Mouse (Mus musculus) left cerebral cortex, adult 2 months (tissue): Measurements from ENCODE around the gene Gm10642. TPM values are rescaled to one million over a fixed set of nuclear protein-coding genes. Genes with fewer than 3 reads are reported as not detected.

Source experiments
- DNase-seq, 2 experiments: peaks; one replicate each; pipeline ENCODE4 v3.0.0; 2021 to 2022; ENCODE audit warnings: low spot score in 2 of 2, mixed read lengths in 1 of 2; ENCODE audit errors: extremely low spot score in 1 of 2
- H3K27ac ChIP-seq: fragments of 200-600 bp; 2 replicates; pipeline ENCODE4 v1.8.1; 2022
- H3K4me3 ChIP-seq: fragments of 200-600 bp; 2 replicates; pipeline ENCODE4 v1.8.1; 2022
- CTCF ChIP-seq: fragments of 200-600 bp; IDR thresholded peaks from 2 replicates; pipeline ENCODE4 v1.8.1; 2022; ENCODE audit warnings: antibody characterized with exemption, mild to moderate bottlenecking, moderate library complexity
- intact Hi-C: fragments of 180-260 bp; cut with DNase I; formaldehyde crosslinking; loops from one replicate; pipeline ENCODE4 v1.15.1; 2025
- long read RNA-seq, 2 experiments: library from polyadenylated mRNA; stranded (forward); transcript quantifications; one replicate each; pipeline ENCODE4 v2.0.0; 2021; ENCODE audit warnings: borderline mapping rate in 2 of 2
- total RNA-seq, 2 experiments: library from RNA; stranded (reverse); gene quantifications; 2 replicates each; pipeline ENCODE4 v1.2.3; 2021

The Gm10642 gene
- total RNA-seq, result 1 to 10 TPM; 1.5 to 1.6 TPM
- long read RNA-seq, experiment 1, result 0 reads
- long read RNA-seq, experiment 2, partial matches to known transcripts, result 0 of 1 reads
- long read RNA-seq, experiment 2, other reads (novel, unspliced or antisense), result 0 of 1 reads

DNA sequence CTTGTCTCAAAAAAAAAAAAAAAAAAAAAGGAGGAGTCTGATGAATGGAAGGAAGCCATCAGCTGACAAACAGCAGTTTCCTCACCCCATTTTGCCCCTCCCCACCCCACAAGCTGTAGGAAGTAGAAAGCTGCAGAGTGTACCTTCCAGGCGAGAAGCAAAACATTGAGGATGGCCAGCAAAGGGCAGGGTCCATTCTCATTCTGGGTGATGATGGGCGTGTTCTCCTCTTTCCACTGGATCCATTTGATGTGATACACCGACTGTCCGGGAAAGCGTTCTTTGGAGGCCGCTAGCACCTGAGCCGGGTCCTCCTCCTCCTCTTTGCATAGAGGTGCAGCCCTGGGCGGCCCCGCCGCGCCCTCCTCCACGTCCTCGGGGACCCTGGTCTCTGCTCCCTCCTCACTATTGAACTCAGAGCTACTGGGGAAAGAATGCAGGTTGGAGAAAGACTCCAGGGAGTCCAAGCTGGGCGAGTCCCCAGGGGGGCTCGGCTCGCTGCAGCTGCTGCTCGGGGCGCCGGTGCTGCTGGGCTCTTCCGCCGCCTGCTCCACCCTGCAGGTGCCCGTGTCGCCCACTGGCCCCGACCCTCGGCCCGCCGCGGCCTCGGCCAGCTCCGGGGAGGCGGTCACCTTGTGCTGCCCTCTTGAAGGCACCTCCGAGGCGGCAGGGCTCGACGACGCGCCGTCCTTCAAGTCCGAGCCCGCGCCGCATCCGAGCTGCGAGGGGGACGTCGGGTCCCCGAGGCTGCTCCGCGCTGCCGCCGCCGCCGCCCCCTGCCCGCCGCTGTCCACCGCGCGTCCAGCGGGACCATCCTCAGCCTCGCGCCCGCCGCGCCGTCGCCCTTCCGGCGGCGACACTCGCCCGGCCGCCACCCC lies at the start of gene Gm10642:
Gene Gm10642, plus strand, starts transcription at position 122 of the 878 bp plus-strand sequence.
- intact Hi-C loops, result loop anchor here (1.0 to 5.0 kb wide), 4 partner anchors 22 to 421 kb away; partner anchors contain the start of genes Adam10 and Sltm
- peak within 1 kb of the TSS; percentile 97 for H3K27ac ChIP-seq
- no peak for TF ChIP-seq CTCF
- H3K4me3 ChIP-seq, result peak within 1 kb of the TSS; percentile 97
- DNase-seq, result peak; percentile 50 to 53

DNA sequence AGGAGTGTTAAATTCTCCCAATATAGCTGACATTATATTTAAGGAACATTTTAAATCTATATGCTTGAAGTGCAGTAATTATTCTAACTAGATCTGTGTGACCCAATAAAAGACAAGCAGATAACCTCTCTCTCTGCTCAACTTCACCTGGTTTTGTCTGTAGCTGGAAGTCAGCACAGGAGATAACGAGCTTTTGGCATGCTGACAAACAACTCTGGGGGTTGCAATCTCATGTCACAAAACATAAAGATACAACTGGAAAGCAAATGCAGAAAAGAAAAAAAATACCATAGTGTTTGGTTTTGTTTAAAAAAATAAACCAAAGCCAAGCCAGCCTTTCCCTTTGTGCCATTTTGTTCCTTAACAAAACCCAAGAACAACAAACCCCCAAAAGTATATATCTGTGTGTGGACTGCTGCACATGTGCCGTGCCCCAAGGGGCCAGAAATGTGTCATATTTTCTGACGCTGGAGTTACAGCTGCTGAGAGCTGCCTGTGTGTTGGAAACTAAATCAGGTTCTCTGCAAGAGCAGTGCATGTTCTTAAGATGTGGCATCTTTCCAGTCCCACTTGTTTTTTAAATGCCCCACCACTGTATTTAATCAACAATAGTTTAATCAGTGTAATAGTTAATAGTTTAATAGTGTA lies 44.9 kb upstream of the Gm10642 start:
- intact Hi-C loops, result no loop called here
- TF ChIP-seq CTCF, result no peak
- H3K4me3 ChIP-seq, result no peak overlapping the region
- no peak overlapping the region for H3K27ac ChIP-seq
- DNase-seq, result no peak

DNA sequence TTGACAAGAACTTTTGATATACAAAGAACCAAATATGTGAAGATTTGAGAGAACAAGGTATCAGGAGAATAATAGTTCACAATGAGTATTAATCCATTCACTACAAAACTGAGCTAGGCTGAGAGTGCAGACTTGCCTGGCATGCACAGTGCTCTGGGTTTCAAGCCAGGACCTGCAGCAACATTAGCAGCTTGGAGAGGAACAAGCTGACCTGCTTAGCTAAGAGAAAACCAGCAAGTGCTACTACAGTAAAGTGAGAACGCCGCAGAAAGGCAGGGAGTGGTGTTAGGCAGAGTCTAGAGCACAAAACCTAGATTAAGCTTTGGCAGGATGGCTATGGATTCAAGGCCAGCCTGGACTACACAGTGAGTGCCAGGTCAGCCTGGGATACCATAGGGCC lies 26.3 kb upstream of the Gm10642 start:
- DNase-seq, result no peak
- H3K27ac ChIP-seq, result no peak overlapping the region
- intact Hi-C loops, result no loop called here
- no peak for TF ChIP-seq CTCF
- no peak overlapping the region for H3K4me3 ChIP-seq

DNA sequence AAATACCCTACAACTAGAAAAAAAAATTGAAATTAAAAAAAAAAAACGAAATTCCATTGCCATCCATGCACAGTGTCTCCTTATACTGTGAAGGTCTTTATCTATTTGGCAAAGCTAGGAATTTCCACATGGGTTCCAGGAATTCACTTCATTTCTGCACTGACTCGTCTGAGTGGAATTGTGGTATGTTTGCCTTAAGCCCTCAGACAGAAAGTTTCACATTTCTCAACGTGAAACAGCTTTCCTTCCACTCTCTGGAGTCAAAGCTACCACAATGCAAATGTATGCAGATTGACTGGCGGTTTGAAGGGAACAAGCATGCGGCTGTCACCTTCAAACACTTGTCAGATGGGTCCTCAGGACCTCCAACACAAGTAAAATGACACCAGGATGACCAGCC lies 24.4 kb upstream of the Gm10642 start:
- DNase-seq, result no peak
- Histone ChIP-seq H3K27ac (no peak overlapping the region), H3K4me3 (no peak overlapping the region)
- no peak for TF ChIP-seq CTCF
- intact Hi-C loops, result no loop called here

DNA sequence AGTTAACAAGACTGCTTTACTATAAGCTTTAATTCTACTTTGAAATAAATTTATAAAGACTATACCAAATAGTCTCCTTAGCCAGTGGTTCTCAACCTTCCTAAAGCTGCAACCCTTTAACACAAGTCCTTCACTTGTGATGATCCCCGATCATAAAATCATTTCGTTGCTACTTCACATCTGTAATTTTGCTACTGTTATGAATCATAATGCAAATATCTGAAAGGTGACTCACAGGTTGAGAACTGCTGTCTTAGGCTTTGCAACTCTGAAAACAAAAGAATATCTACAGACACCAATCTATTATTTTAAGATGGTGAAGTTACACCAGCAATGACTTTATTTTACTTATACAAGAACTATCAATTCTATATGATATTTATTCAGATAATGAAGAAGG lies 19.3 kb upstream of the Gm10642 start:
- TF ChIP-seq CTCF, result no peak
- H3K4me3 ChIP-seq, result no peak overlapping the region
- no peak overlapping the region for H3K27ac ChIP-seq
- no peak for DNase-seq
- intact Hi-C loops, result no loop called here

DNA sequence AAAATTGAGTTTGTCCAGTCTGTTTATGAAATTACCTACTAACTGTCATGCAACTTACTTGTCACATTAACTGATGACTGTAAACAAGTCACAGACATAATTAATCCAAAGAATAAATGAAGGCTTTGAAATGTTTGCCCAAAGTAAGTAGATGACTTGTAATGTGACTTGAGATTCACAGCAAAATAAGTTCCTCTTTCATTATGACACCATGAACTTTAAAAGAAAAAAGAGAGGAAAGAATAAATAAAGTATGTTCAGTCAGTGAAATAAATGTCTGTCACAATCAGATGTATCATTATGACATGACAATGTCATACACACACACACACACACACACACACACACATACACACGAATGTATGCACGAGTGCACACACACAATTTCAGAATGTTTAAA lies 5.8 kb upstream of the Gm10642 start:
- Histone ChIP-seq H3K27ac (no peak overlapping the region), H3K4me3 (no peak overlapping the region)
- TF ChIP-seq CTCF, result no peak
- no peak for DNase-seq
- intact Hi-C loops, result no loop called here

DNA sequence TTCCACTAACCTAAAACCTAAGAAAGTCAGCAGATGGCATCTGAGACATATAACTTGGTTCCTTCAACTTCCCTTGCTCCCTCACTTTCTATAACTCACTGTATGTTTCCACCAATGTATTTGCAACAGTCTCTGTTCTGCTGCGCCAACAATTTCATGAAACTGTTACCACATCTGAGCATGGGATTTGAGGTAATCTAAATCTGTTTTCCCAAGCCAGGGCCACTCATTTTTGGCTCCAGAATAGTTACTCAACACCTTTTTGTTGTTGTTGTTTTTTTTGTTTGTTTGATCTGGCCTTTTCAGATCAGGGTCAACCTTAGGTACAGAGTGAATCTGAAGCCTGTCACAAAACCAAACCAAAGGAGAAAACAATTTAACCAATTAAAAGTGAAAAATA lies 5.1 kb upstream of the Gm10642 start:
- no peak for TF ChIP-seq CTCF
- no peak for DNase-seq
- intact Hi-C loops, result no loop called here
- Histone ChIP-seq H3K4me3 (no peak overlapping the region), H3K27ac (no peak overlapping the region)

DNA sequence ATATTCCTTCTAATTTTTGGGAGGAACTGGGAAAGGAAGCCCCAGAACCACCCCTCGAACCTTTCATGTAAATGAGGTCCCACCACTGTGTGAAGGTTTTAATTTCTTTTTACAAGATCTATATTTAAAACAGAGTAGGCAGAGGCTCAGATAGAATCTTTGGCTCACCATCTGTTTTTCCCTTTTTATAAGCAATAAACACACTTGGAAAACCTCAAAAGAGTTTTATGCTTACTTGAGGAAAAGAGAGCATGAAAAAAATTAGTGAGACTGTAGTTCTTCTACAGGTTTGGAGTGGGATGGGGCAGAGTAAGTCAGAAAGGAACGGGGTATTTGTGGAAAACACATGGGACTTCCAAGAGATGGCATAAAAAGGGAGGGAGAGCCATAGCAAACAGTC lies 3.8 kb upstream of the Gm10642 start:
- H3K27ac ChIP-seq, result no peak overlapping the region
- no peak for DNase-seq
- TF ChIP-seq CTCF, result no peak
- intact Hi-C loops, result no loop called here
- H3K4me3 ChIP-seq, result peak overlapping the region; percentile 2; the same call in 1 of the 2 replicates

DNA sequence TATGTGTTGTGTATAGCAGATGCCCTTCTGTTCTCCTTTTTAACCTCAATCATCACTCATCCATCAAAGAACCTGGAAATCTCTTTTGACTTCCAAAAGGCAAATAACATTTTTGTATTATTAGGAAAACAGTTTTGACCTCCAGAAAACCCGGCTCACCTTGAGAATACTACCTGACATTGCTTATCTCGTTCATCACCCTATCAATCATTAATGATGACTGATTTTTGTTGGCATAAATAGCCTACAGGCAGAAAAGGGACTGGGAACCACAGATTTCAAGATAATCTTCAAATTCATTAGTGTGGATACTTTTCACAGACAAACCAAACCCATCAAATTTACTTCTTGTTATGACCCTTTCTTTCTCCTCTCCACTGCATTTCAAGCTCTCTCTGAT lies 2.2 kb upstream of the Gm10642 start:
- intact Hi-C loops, result no loop called here

DNA sequence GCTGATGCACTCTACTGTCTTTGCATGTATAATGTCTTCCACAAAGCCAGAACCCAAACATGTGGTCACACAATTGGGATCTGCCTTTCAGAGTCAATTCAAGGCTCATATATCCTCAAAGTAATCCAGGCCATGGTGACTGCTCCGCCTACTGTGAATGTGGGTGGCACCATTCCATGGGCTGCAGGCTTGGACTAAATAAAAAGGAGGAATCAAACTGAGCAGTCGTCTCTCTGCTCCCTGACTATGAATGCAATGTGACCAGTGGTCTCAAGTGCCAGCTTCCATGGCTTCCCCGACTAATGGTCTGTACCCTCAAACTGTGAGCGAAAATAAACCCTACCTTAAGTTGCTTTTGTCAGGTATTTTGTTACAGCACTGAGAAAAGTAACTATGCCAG lies 1.6 kb upstream of the Gm10642 start:
- DNase-seq, result no peak
- Histone ChIP-seq H3K4me3 (peak overlapping the region; percentile 97), H3K27ac (no peak overlapping the region)
- intact Hi-C loops, result no loop called here
- TF ChIP-seq CTCF, result no peak

More for the DNA sequence above, 2.2 kb upstream of the Gm10642 start:
- Histone ChIP-seq H3K4me3 (peak overlapping the region; percentile 97), H3K27ac (no peak overlapping the region)
- TF ChIP-seq CTCF, result no peak
- DNase-seq, result no peak

DNA sequence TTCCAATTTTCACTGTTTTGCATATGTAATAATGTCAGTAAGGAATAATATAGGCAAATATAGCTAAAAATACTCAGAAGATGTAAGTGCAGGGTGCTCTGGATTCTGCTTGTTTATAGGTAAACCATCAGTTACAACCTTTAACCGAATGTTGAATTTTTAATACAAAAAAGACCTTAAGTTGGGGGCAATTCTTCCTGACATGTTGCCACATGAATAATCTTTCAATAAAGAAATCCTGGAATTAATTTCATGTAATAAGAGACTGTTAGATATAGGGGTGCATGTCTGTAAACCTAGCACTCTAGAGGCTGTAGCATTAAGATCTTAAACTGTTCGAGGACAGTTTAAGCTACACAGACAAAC lies 304 bp upstream of the Gm10642 start:
- TF ChIP-seq CTCF, result no peak
- no peak overlapping the region; the same call in 1 of the 2 replicates for H3K27ac ChIP-seq
- DNase-seq, result no peak
- peak overlapping the region; percentile 97 for H3K4me3 ChIP-seq
- intact Hi-C loops, result loop anchor here (1.0 to 5.0 kb wide), 3 partner anchors 113 to 422 kb away; partner anchors contain the start of gene Sltm
